Mouse (Mus musculus) frontal cortex, postnatal 10 days (tissue): ENCODE data around the gene Tas2r117.

Experiments used
- DNase-seq, 2 experiments: peaks; one replicate each; pipeline ENCODE4 v3.0.0; 2022; ENCODE audit warnings: low spot score in 2 of 2, mixed read lengths in 1 of 2

The Tas2r117 gene

GRCm38 (mm10) chr6:132802518-132802917 lies at the start of gene Tas2r117:
Gene Tas2r117, plus strand, starts transcription at chr6:132802818.
- DNase-seq, result no peak

GRCm38 (mm10) chr6:132754430-132754829 lies 48.2 kb upstream of the Tas2r117 start, which contains the start of gene Tas2r124:
Gene Tas2r124, plus strand, starts transcription at chr6:132754730.
- no peak for DNase-seq

- no peak for DNase-seq
Measured at GRCm38 (mm10) chr6:132761831-132762230, 40.8 kb upstream of the Tas2r117 start, which contains the start of gene Tas2r102. Gene Tas2r102, plus strand, starts transcription at chr6:132762131.

GRCm38 (mm10) chr6:132778062-132778461 lies 24.6 kb upstream of the Tas2r117 start, which contains the start of gene Tas2r136:
Gene Tas2r136, minus strand, starts transcription at chr6:132778162.
- no peak for DNase-seq

DNA sequence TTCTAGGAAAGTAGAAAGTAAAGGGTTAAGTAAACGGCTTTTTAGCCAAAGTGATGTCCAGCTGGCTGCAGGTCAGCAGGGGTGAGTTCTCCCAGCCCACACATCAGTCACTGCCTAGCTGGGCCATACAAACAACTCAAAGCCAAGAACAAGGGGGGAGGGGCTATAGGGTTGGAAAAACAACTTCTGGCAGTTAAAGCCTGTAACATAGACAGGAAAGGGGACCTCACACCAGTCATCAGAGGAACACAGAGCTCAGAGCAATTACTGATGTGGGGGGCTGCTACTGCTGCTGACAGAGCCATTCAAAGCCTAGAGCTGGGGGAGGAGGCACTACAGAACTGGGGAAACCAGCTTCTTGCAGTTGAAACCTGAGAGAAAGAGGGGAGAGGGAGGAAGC lies 7.2 kb upstream of the Tas2r117 start:
- no peak for DNase-seq

GRCm38 (mm10) chr6:132846842-132847241 lies 44.2 kb downstream of the Tas2r117 start, which contains the start of gene Tas2r123:
Gene Tas2r123, plus strand, starts transcription at chr6:132847142.
- no peak for DNase-seq
